Mouse (Mus musculus) right cerebral cortex, postnatal 25 days (tissue): ENCODE data around the gene Ralb.
A peak's percentile ranks its signal among the peaks of the same experiment; 100 is the strongest.

Experiments
- DNase-seq: peaks from one replicate; pipeline ENCODE4 v3.0.0; 2022

Ralb gene

GRCm38 (mm10) chr1:119504260-119505062 is at the start of gene Ralb:
TSS of gene Ralb (minus strand) at chr1:119504794.
- DNase-seq = peak; percentile 95

- no peak for DNase-seq
Measured at GRCm38 (mm10) chr1:119551651-119552050, 47.1 kb upstream of the Ralb start.

- no peak for DNase-seq
Measured at GRCm38 (mm10) chr1:119550064-119550463, 45.5 kb upstream of the Ralb start.

GRCm38 (mm10) chr1:119549327-119549689 is 44.7 kb upstream of the Ralb start:
- no peak for DNase-seq

- peak; percentile 78 for DNase-seq
Measured at GRCm38 (mm10) chr1:119548668-119549326, 44.2 kb upstream of the Ralb start.

GRCm38 (mm10) chr1:119546490-119546889 is 41.9 kb upstream of the Ralb start:
- DNase-seq = no peak

GRCm38 (mm10) chr1:119545671-119546070 is 41.1 kb upstream of the Ralb start:
- DNase-seq = no peak

- no peak for DNase-seq
Measured at GRCm38 (mm10) chr1:119545164-119545563, 40.6 kb upstream of the Ralb start.

- no peak for DNase-seq
Measured at GRCm38 (mm10) chr1:119544611-119545155, 40.1 kb upstream of the Ralb start.

GRCm38 (mm10) chr1:119543316-119543715 is 38.7 kb upstream of the Ralb start:
- DNase-seq = no peak

- no peak for DNase-seq
Measured at GRCm38 (mm10) chr1:119541570-119541969, 37.0 kb upstream of the Ralb start.

GRCm38 (mm10) chr1:119540836-119541557 is 36.4 kb upstream of the Ralb start:
- no peak for DNase-seq

- no peak for DNase-seq
Measured at GRCm38 (mm10) chr1:119539252-119539651, 34.7 kb upstream of the Ralb start.

- DNase-seq = no peak
Measured at GRCm38 (mm10) chr1:119537651-119538050, 33.1 kb upstream of the Ralb start.

GRCm38 (mm10) chr1:119536122-119536521 is 31.5 kb upstream of the Ralb start:
- no peak for DNase-seq

- DNase-seq = no peak
Measured at GRCm38 (mm10) chr1:119534341-119534740, 29.7 kb upstream of the Ralb start.

- no peak for DNase-seq
Measured at GRCm38 (mm10) chr1:119533093-119533805, 28.7 kb upstream of the Ralb start.

GRCm38 (mm10) chr1:119532165-119532564 is 27.6 kb upstream of the Ralb start:
- DNase-seq = no peak

- no peak for DNase-seq
Measured at GRCm38 (mm10) chr1:119530941-119531340, 26.3 kb upstream of the Ralb start.

GRCm38 (mm10) chr1:119525689-119526591 is 21.3 kb upstream of the Ralb start, which contains the start of gene Tmem185b:
TSS of gene Tmem185b (plus strand) at chr1:119526160.
- DNase-seq = peak; percentile 89

- DNase-seq = no peak
Measured at GRCm38 (mm10) chr1:119525004-119525444, 20.4 kb upstream of the Ralb start.
